Mouse (Mus musculus) layer of hippocampus, adult 9-11 months (tissue): ENCODE measurements at regions not wholly inside any gene's neighbourhood (a gene's known extent, or its start where the extent isn't known, plus 50 kb on each side); places are given as distances from the start of the nearest gene placed in this dataset.

Experiments
- DNase-seq: peaks from one replicate; pipeline ENCODE4 v3.0.0; 2022

GRCm38 (mm10) chr5:116761323-116761722, 169.7 kb upstream of the Srrm4 start:
- no peak for DNase-seq

- DNase-seq: peak; percentile 61
Measured at GRCm38 (mm10) chr5:116758687-116759086, 167.1 kb upstream of the Srrm4 start.

GRCm38 (mm10) chr5:116752941-116753340, 161.3 kb upstream of the Srrm4 start:
- DNase-seq: no peak

DNA sequence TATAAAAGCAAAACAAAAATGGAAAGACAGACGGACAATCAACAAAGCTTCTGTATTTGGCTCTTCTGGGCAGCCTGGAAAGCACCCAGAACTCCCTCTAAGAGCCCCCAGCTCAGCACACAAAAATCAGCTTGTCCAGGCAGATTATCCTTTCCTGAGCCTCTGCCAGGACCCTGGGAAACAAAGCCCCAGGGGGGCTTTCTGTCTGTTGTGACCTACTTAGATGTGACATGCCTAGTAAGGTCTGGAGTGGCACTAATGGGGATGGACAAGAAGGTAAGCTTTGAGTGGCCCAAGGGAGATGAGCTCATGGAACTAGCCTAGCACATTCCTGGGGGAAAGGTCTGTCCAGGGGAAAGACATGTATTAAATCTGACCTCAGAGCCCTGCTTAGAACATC, 160.5 kb upstream of the Srrm4 start:
- no peak for DNase-seq

DNA sequence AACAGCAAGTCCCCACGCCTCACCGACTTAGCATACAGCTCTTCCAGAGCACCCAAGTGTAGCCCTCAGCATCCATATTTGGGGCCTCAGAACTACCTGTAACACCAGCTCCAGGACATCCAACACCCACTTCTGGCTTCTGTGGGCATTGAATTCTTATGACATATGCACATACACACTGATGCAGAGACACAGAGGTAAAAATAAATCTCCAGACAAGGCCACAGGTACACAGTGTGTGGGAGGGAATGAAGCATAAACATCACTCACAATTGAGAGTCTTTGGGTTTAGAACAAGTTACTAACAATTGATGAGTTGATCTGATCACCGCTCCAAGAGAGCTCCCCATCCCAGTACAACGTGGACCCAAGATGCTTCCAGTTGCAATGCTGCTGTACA, 154.2 kb upstream of the Srrm4 start:
- no peak for DNase-seq

DNA sequence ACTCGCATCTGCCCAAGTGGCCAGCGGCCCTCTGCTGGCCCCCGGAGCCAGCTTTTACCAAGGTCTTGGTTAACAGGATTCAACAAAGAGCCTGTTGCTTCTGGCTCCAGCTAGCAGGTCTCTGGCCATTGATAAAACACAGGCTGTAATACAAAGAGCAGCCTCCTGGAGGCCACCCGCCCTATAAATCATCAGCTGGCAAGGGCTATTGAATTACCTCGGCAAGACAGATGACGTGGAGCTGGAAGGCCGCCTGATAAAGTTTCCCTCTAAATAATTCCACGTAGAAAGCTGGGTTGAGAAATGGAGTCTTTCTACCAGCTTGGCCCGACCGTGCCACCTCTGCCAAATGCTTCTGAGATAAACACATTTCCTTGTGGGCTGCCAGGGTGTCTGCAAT, 152.8 kb upstream of the Srrm4 start:
- DNase-seq: no peak

- DNase-seq: no peak
Measured at GRCm38 (mm10) chr5:116735622-116736021, 144.0 kb upstream of the Srrm4 start.

DNA sequence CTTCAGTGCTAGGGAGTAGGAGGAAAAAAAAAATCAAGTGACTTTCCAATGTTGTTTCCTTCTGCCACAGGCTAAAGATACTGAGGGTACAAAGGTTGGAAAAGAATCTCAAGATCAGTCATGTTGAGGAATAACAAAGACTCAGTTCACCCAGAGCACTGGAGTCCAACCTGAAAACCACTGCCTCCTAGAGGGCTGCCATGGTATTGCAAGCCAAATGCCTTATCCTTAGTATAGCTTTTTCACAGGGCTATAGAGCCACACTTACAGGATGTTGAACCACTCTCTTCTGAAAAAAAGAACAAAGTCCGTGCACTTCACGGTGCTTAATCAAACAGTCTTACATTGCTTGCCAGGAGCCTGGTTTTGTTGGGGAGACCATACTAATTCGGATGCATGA, 139.9 kb upstream of the Srrm4 start:
- DNase-seq: no peak

- DNase-seq: no peak
Measured at GRCm38 (mm10) chr5:116719200-116719599, 127.6 kb upstream of the Srrm4 start.

DNA sequence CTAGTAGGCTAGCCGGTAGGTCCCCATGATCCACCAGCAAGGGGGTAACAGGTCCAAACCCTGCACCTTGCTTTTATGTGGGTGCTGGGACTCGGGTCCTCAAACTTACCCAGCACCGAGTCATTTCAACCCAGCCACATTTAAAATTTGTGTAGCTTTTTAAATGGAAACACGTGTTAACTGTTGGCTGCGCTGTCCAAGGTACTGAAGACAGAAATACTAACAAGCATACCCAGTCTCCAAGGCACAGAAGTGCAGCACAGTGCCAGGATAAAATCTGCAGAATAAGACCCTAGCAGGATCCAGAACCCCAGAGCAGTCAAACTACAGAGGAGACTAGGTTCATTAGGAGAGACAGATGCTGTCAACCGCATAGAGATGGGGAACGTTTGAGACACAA, 122.6 kb upstream of the Srrm4 start:
- DNase-seq: no peak

DNA sequence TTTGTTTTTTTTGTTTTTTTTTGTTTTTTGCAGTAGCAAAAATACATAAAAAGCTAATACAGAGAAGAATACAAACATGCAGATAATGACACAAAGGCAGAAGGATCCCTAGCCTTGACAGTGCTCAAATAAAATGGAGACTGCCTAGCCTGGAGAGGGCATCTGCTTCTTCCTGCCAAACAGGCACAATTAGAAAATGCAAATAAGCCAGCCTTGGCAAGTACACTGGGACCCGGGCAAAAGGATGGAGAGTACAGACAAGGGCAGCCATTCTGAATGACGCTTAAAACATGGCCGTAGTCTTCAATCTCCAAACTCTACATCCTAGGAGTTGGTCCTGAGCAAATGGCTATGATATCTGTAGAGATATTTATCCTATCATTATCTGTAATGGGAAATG, 120.4 kb upstream of the Srrm4 start:
- no peak for DNase-seq

GRCm38 (mm10) chr5:116708505-116708904, 116.9 kb upstream of the Srrm4 start:
- no peak for DNase-seq

DNA sequence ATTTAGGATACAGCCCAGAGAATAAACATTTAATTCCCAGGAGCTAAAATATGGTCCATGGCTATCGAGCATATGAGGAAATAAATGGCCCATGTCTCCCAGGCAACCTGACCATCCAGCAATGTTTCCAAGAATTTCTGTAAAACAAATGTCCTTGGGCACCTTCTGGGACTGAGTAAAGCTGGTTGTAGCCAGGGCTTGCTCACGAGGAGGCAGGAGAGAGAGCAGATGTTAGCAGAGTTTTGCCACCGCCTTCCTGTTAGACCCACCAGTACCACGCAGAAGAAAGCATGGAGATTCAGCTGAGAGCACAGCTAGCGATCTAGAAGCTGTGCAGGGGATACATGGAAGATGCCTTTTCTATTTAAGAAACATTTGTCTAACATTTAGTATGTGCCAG, 70.8 kb upstream of the Srrm4 start:
- DNase-seq: no peak

- DNase-seq: peak; percentile 42
Measured at GRCm38 (mm10) chr5:116661851-116662250, 70.2 kb upstream of the Srrm4 start.

DNA sequence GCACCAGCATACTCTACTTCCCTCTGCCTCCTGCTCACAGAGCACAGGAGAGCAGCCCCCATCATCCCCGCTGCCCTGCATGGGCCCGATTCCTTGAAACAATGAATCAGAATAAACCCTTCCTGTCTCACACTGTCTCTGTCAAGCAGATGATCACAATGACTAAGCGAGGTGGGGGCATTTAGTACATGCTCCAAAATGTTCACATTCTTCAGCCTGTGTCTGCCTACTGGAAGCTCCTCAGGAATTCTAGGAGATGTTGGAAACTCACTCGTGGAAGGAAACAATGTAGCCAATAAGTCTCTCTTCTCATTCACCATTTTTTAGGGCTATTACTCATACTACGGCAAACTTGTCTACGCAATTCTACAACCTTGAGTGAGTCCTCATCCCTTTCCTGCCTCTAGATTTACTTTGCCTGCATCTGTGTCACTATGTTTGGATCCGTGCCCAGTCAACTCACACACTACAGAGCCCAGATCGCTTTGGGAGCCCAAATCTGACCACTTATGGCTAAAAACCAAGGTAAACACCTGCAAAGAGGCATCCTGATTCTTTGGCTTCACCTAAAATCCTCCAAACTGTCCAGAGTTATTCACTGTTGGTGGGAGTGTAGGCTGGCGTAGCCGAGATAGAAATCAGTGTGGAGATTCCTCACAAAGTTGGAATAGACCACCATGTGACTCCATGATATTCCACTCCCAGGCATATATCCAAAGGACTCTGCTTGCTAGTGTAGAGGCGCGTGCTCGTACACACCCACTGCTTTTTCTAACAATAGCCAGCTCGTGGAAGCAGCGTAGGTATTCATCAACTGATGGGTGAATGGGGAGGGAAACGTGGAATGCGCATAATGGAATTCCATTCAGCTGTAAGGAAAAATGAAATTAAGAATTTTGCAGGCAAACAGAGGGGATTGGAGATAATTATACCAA, 63.1 kb upstream of the Srrm4 start:
- DNase-seq: peak; percentile 43
